Mouse (Mus musculus) megakaryocyte-erythroid progenitor cell, adult 5-6 weeks (primary cell): ENCODE measurements around the gene Abhd5. TPM values are rescaled to one million over a fixed set of nuclear protein-coding genes. Genes with fewer than 3 reads are reported as not detected.

Experiments
- total RNA-seq, 2 experiments: library from RNA; stranded (forward) in 1 of 2; stranded (reverse) in 1 of 2; fragments of 200-1000, 215-1000 nt in 1 of 2; fragments of >200 nt in 1 of 2; fragmentation: Nextera tagmentation in 1 of 2; gene quantifications; 2 replicates each; pipeline ENCODE4 v1.2.3; 2014 to 2017

Gene Abhd5
- total RNA-seq, 2 experiments from 2014 or later, result 23.6 to 26.4 TPM

Other genes with a start within 250 kb of the Abhd5 start
- gene Snrk, start 234.3 kb upstream of the Abhd5 start, total RNA-seq (2014; fragmentation: Nextera tagmentation), result 8.5 and 16.9 TPM in 2 replicates
- 15.9 and 26.7 TPM in 2 replicates for gene Snrk, start 234.3 kb upstream of the Abhd5 start, total RNA-seq (2017)
- 4.6 and 6.4 TPM in 2 replicates for gene Ano10, start 57.2 kb upstream of the Abhd5 start, total RNA-seq (2014; fragmentation: Nextera tagmentation)
- 0.65 and 0.70 TPM in 2 replicates for gene Ano10, start 57.2 kb upstream of the Abhd5 start, total RNA-seq (2017)